Mouse (Mus musculus): ENCODE results near the gene Hmox2. TPM values are rescaled to one million over a fixed set of nuclear protein-coding genes. Genes with fewer than 3 reads are reported as not detected.
"Not testable (repeated sequence)": the region's sequence is repeated elsewhere in the genome, so short reads cannot be mapped to it uniquely, and the experiment has no call there.

Hmox2 gene
- polyA plus RNA-seq (2015; fragmentation: Nextera tagmentation; extraction: Ambion mirVana): 119 and 120 TPM in 2 replicates

- peak; percentile 95 for ATAC-seq (ENCODE audit: low FRiP score)
- WGBS: 6% methylated on average over 35 of the region's 35 CpGs
- Histone ChIP-seq H3K27ac (replicated peaks) (peak within 1 kb of the TSS; percentile 79), H3K4me1 (peaks cover 19% of the 10 kb centered on the region), H3K9me3 (replicated peaks) (no peaks in the 10 kb centered on the region), H3K4me3 (replicated peaks) (peak within 1 kb of the TSS; percentile 79), H3K9ac (replicated peaks) (peak within 1 kb of the TSS; percentile 75), H3K27me3 (replicated peaks) (no peaks in the 10 kb centered on the region), H3K4me2 (peak within 1 kb of the TSS; percentile 77), H3K36me3 (no peaks in the 10 kb centered on the region)
These were observed at the start of gene Hmox2 for GRCm38 (mm10) chr16:4725780-4726527. TSS of gene Hmox2 (plus strand) at chr16:4726361.

GRCm38 (mm10) chr16:4676836-4677235 lies 49.3 kb upstream of the Hmox2 start:
- Histone ChIP-seq H3K36me3 (peaks cover 25% of the 10 kb centered on the region), H3K9ac (replicated peaks) (no peak overlapping the region), H3K9me3 (replicated peaks) (no peaks in the 10 kb centered on the region), H3K4me3 (replicated peaks) (no peak overlapping the region), H3K4me1 (peaks cover 15% of the 10 kb centered on the region), H3K4me2 (no peak overlapping the region), H3K27ac (replicated peaks) (no peak overlapping the region), H3K27me3 (replicated peaks) (no peaks in the 10 kb centered on the region)
- ATAC-seq (ENCODE audit: low FRiP score): no peak
- 94% methylated on average over 5 of the region's 5 CpGs for WGBS

GRCm38 (mm10) chr16:4678080-4678479 lies 48.1 kb upstream of the Hmox2 start:
- Histone ChIP-seq H3K4me3 (replicated peaks) (no peak overlapping the region), H3K27ac (replicated peaks) (no peak overlapping the region), H3K9me3 (replicated peaks) (no peaks in the 10 kb centered on the region), H3K4me1 (peaks cover 18% of the 10 kb centered on the region), H3K27me3 (replicated peaks) (no peaks in the 10 kb centered on the region), H3K4me2 (peak overlapping the region; percentile 81), H3K36me3 (peaks cover 22% of the 10 kb centered on the region), H3K9ac (replicated peaks) (no peak overlapping the region)
- no peak for ATAC-seq (ENCODE audit: low FRiP score)
- 88% methylated on average over 5 of the region's 5 CpGs for WGBS

- Histone ChIP-seq H3K4me3 (replicated peaks) (peak within 1 kb of the TSS; percentile 72), H3K4me2 (peak within 1 kb of the TSS; percentile 81), H3K9me3 (replicated peaks) (no peaks in the 10 kb centered on the region), H3K4me1 (peaks cover 24% of the 10 kb centered on the region), H3K27me3 (replicated peaks) (no peaks in the 10 kb centered on the region), H3K27ac (replicated peaks) (peak within 1 kb of the TSS; percentile 54), H3K9ac (replicated peaks) (peak within 1 kb of the TSS; percentile 61), H3K36me3 (peaks cover 18% of the 10 kb centered on the region)
- ATAC-seq (ENCODE audit: low FRiP score): peak; percentile 90
- WGBS: under 1% methylated on average over 47 of the region's 47 CpGs
These were observed 46.8 kb upstream of the Hmox2 start, which contains the start of gene Coro7 for GRCm38 (mm10) chr16:4679121-4680018. TSS of gene Coro7 (minus strand) at chr16:4679777.

- not testable (repeated sequence) for H3K27ac ChIP-seq (replicated peaks); H3K36me3 ChIP-seq; H3K27me3 ChIP-seq (replicated peaks); ATAC-seq (ENCODE audit: low FRiP score); H3K9ac ChIP-seq (replicated peaks); H3K4me3 ChIP-seq (replicated peaks); H3K4me2 ChIP-seq; H3K9me3 ChIP-seq (replicated peaks)
- peaks cover 37% of the 10 kb centered on the region for H3K4me1 ChIP-seq
- 84% methylated on average over 3 of the region's 3 CpGs for WGBS
These were observed 45.2 kb upstream of the Hmox2 start for GRCm38 (mm10) chr16:4680922-4681455.

- Histone ChIP-seq H3K9ac (replicated peaks) (no peak overlapping the region), H3K4me3 (replicated peaks) (peak overlapping the region; percentile 94; the same call in 1 of the 2 replicates), H3K4me2 (peak overlapping the region; percentile 88), H3K27me3 (replicated peaks) (no peaks in the 10 kb centered on the region), H3K36me3 (peaks cover 9% of the 10 kb centered on the region), H3K27ac (replicated peaks) (peak overlapping the region; percentile 95; the same call in 1 of the 2 replicates), H3K9me3 (replicated peaks) (no peaks in the 10 kb centered on the region), H3K4me1 (peaks cover 36% of the 10 kb centered on the region)
- WGBS: 80% methylated on average over 4 of the region's 4 CpGs
- ATAC-seq (ENCODE audit: low FRiP score): no peak
These were observed 43.5 kb upstream of the Hmox2 start for GRCm38 (mm10) chr16:4682628-4683179.

- peak; percentile 2; the same call in 1 of the 2 replicates for ATAC-seq (ENCODE audit: low FRiP score)
- peak overlapping the region; percentile 95 for H3K27ac ChIP-seq (replicated peaks)
- 33% methylated on average over 9 of the region's 9 CpGs for WGBS
- H3K27me3 ChIP-seq (replicated peaks): no peaks in the 10 kb centered on the region
- peaks cover 14% of the 10 kb centered on the region for H3K36me3 ChIP-seq
- peak overlapping the region; percentile 88 for H3K4me2 ChIP-seq
- H3K9ac ChIP-seq (replicated peaks): peak overlapping the region; percentile 96
- H3K4me1 ChIP-seq: peaks cover 31% of the 10 kb centered on the region
- peak overlapping the region; percentile 94 for H3K4me3 ChIP-seq (replicated peaks)
- H3K9me3 ChIP-seq (replicated peaks): no peaks in the 10 kb centered on the region
These were observed 43.0 kb upstream of the Hmox2 start for GRCm38 (mm10) chr16:4683193-4683580.

- ATAC-seq (ENCODE audit: low FRiP score): peak; percentile 88
- Histone ChIP-seq H3K27ac (replicated peaks) (peak overlapping the region; percentile 95), H3K27me3 (replicated peaks) (no peaks in the 10 kb centered on the region), H3K9me3 (replicated peaks) (no peaks in the 10 kb centered on the region), H3K4me2 (peak overlapping the region; percentile 88), H3K9ac (replicated peaks) (peak overlapping the region; percentile 96), H3K4me1 (peaks cover 25% of the 10 kb centered on the region), H3K4me3 (replicated peaks) (peak overlapping the region; percentile 94), H3K36me3 (peaks cover 18% of the 10 kb centered on the region)
- under 1% methylated on average over 54 of the region's 54 CpGs for WGBS
These were observed 42.3 kb upstream of the Hmox2 start for GRCm38 (mm10) chr16:4683581-4684456.

- no peak for ATAC-seq (ENCODE audit: low FRiP score)
- H3K4me2 ChIP-seq: peak overlapping the region; percentile 88
- H3K4me1 ChIP-seq: peaks cover 22% of the 10 kb centered on the region
- H3K9me3 ChIP-seq (replicated peaks): no peaks in the 10 kb centered on the region
- H3K4me3 ChIP-seq (replicated peaks): peak overlapping the region; percentile 94
- H3K9ac ChIP-seq (replicated peaks): peak overlapping the region; percentile 96
- H3K27me3 ChIP-seq (replicated peaks): no peaks in the 10 kb centered on the region
- peaks cover 24% of the 10 kb centered on the region for H3K36me3 ChIP-seq
- peak overlapping the region; percentile 95 for H3K27ac ChIP-seq (replicated peaks)
- 3% methylated on average over 9 of the region's 9 CpGs for WGBS
These were observed 41.7 kb upstream of the Hmox2 start for GRCm38 (mm10) chr16:4684457-4684791.

- H3K9me3 ChIP-seq (replicated peaks); H3K4me2 ChIP-seq; H3K27me3 ChIP-seq (replicated peaks); H3K9ac ChIP-seq (replicated peaks); H3K4me3 ChIP-seq (replicated peaks); ATAC-seq (ENCODE audit: low FRiP score); H3K27ac ChIP-seq (replicated peaks): not testable (repeated sequence)
- peaks cover 67% of the 10 kb centered on the region for H3K36me3 ChIP-seq
- peaks cover 13% of the 10 kb centered on the region for H3K4me1 ChIP-seq
- WGBS: 97% methylated on average over 4 of the region's 4 CpGs
These were observed 36.8 kb upstream of the Hmox2 start for GRCm38 (mm10) chr16:4689371-4689770.

All from neural tube, embryonic 15.5 days (tissue).